Mouse (Mus musculus) liver, postnatal 0 days (tissue): Measurements from ENCODE around the gene BC034090.

Experiments
- CTCF ChIP-seq: sonication (generic); IDR thresholded peaks from 2 replicates; pipeline ENCODE4 v1.5.1; 2016; ENCODE audit warnings: antibody characterized with exemption, low read depth
- EP300 ChIP-seq: IDR thresholded peaks from 2 replicates; pipeline ENCODE4 v1.6.1; 2016; ENCODE audit warnings: antibody characterized with exemption, low read depth, mild to moderate bottlenecking

- TF ChIP-seq CTCF (no peak), EP300 (no peak)
These were observed 53.0 kb downstream of the BC034090 start for GRCm38 (mm10) chr1:155191219-155191618.
